Mouse (Mus musculus): Measurements from ENCODE around the gene Ank3.

- TF ChIP-seq CTCF (IDR thresholded peaks at IDR 0.05; ENCODE audit: borderline replicate concordance, extremely low read depth, insufficient read depth, insufficient read length) (no peak), POLR2A (IDR thresholded peaks at IDR 0.05; ENCODE audit: borderline replicate concordance, extremely low read depth, insufficient read depth, insufficient read length, poor library complexity, severe bottlenecking) (no peak)
Observed at GRCm38 (mm10) chr10:69923801-69924200, 525.2 kb downstream of the Ank3 start.

Measured in brain, embryonic 14.5 days (tissue).